Mouse (Mus musculus) splenic B cell, adult 2 months (primary cell): ENCODE measurements around the gene Eps8l3.

ENCODE experiments used
- DNase-seq: peaks from one replicate; pipeline ENCODE4 v3.0.0-alpha.2; 2011; ENCODE audit warnings: low read depth, low spot score
- H3K27me3 ChIP-seq: 2 replicates; pipeline ENCODE4 v1.6.1; 2012; ENCODE audit warnings: mild to moderate bottlenecking, low read length, moderate library complexity, mixed read lengths; ENCODE audit not compliant: control insufficient read depth, poor library complexity, insufficient read depth, severe bottlenecking
- H3K36me3 ChIP-seq: 2 replicates; pipeline ENCODE4 v1.6.1; 2012; ENCODE audit warnings: mild to moderate bottlenecking, low read length, moderate library complexity, mixed read lengths; ENCODE audit not compliant: control insufficient read depth, poor library complexity, insufficient read depth, severe bottlenecking

The Eps8l3 gene

GRCm38 (mm10) chr3:107877005-107877404 lies at the start of gene Eps8l3:
TSS of gene Eps8l3 (plus strand) at chr3:107877229.
- no peaks in the 10 kb centered on the region for H3K27me3 ChIP-seq
- no peaks in the 10 kb centered on the region for H3K36me3 ChIP-seq
- DNase-seq = no peak

DNA sequence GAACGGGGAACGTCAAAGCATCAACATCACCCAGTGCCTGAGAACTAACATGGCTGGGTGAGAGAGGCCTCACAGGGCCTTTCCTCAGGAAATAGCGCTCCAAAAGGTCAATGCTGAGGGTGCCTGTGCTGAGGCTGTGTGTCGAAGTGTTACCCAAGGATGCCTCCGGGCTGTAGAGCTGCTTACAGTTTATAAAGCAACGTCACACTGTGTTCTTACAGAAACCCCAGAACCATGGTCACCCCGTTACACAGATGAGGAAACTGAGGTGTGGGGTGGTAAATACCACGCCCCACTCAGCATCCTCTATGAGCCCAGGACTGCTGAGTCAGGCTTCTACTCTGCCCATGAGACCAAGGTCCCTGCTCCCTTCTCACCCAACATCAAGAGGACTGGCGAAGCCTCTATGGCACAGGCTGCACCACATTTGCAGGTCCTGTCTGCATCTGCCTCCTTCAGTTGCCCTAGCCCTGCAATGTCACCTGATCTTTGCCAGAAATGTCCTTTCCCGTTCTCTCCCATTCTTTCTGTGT lies 49.1 kb upstream of the Eps8l3 start:
- no peaks in the 10 kb centered on the region for H3K36me3 ChIP-seq
- no peaks in the 10 kb centered on the region for H3K27me3 ChIP-seq
- DNase-seq = no peak

DNA sequence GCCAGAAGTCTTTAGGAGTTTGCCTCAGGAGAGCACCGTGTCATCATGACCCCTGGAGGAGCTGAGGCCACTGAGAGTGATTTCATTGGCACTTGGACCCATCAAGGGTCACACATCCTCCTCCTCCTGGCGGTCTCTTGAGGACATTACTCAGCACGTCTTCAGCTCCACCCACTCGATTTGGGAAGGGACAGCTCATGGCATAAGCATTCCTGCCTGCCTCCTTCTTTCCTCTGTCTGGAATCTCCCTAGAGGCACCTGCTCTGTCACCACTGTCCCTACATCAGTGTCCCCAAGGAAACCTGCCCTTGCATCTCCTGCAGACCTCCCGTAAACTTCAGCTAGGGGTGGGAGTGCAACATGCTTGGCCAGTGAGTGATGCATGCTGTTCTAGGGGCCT lies 48.5 kb upstream of the Eps8l3 start:
- no peaks in the 10 kb centered on the region for H3K36me3 ChIP-seq
- DNase-seq = no peak
- H3K27me3 ChIP-seq = no peaks in the 10 kb centered on the region

DNA sequence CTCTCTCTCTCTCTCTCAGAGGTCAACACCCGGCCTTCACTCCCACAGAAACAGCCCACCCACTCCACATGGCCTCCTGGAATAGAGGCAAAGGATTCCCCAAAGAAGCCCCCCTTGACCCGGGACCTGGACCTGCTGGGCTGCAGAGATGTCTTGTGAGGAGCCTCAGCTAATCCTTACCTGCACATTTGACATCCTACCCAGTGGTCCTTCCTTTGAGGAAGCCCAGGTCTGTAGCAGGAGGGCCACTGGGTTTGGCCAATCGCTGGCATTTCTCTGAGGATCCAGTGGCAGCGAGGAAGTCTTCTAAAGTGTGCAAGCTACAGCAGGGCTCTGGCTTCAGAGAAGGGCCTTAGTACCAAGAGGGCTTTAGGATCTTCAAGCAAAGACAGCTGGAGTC lies 48.0 kb upstream of the Eps8l3 start:
- Histone ChIP-seq H3K27me3 (no peaks in the 10 kb centered on the region), H3K36me3 (no peaks in the 10 kb centered on the region)
- DNase-seq = no peak

DNA sequence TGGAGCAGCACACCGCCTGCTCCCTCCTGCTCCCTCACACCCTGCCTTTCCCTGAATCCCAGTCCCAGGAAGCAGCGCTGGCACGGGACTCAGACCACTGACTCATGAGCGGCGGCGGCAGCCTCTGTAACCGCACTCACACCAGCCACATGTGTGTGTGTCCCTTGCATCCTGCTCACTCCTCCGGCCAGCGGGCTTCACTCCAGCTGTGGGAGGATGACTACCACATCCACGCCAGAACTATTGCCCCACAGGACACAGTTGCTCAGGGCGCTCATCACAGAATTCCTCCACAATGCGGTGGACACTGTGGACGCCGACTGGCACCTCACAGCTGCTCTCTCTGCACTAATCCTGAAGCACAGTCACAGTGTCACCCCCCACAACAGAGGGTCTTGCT lies 47.4 kb upstream of the Eps8l3 start:
- no peaks in the 10 kb centered on the region for H3K27me3 ChIP-seq
- DNase-seq = no peak
- H3K36me3 ChIP-seq = no peaks in the 10 kb centered on the region

DNA sequence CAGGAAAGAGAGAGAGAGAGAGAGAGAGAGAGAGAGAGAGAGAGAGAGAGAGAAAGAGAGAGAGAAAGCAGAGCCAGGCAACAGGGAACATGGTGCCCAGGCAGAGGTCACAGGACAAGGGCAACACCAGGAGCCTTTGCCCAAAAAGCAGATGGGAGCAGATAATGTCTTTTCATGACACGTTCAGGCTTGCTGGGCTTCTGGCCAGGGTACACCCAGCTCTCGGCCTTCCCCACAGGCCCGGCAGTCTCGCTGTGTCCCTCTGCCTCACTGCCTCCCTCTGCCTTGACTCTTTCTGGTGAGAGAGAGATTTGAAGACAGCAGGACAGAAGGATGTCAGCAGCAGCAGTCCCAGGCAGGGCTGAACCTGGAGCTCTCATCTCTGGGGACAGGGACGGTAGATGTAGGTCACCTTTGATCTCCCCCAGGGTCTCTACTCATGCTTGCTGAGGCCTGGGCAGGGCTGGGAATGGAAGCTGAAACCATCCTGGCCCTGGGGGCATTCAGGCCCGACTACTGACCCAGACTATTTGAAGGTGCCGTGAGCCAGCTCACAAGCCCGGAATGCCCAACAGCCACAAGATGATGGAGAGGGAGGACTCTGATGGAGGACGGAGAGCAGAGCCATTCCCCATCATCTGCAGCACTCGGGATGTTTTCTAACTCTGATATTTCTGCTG lies 45.0 kb upstream of the Eps8l3 start:
- DNase-seq = no peak
- Histone ChIP-seq H3K27me3 (no peaks in the 10 kb centered on the region), H3K36me3 (no peaks in the 10 kb centered on the region)

GRCm38 (mm10) chr3:107832645-107833044 lies 44.4 kb upstream of the Eps8l3 start:
- no peak for DNase-seq

GRCm38 (mm10) chr3:107833370-107833769 lies 43.7 kb upstream of the Eps8l3 start:
- H3K36me3 ChIP-seq = no peaks in the 10 kb centered on the region
- no peaks in the 10 kb centered on the region for H3K27me3 ChIP-seq
- DNase-seq = no peak

More at GRCm38 (mm10) chr3:107832645-107833044, 44.4 kb upstream of the Eps8l3 start:
- Histone ChIP-seq H3K36me3 (no peaks in the 10 kb centered on the region), H3K27me3 (no peaks in the 10 kb centered on the region)

- Histone ChIP-seq H3K27me3 (no peaks in the 10 kb centered on the region), H3K36me3 (no peaks in the 10 kb centered on the region)
- no peak for DNase-seq
Observed at GRCm38 (mm10) chr3:107833872-107834341, 43.1 kb upstream of the Eps8l3 start.

- Histone ChIP-seq H3K36me3 (no peaks in the 10 kb centered on the region), H3K27me3 (no peaks in the 10 kb centered on the region)
- no peak for DNase-seq
Observed at GRCm38 (mm10) chr3:107835301-107835700, 41.7 kb upstream of the Eps8l3 start.

DNA sequence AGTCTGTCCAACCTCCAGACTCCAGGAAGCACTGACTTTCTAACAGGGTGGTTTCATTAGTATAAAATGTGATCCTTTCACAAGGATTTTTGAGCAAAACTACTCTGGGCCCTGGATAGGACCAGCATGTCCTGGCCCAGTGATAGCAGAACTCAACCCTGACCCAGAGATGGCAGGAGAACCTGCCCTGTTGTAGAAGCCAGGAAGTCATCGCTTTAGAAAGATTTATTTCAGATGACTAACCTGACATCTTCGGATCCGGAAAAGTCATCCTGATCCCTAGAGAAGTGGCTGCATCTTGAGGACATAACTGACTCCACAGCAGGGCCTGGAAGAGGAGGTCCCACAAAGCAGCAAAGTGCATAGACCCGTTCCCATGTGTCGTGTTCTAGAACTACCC lies 37.2 kb upstream of the Eps8l3 start:
- Histone ChIP-seq H3K27me3 (no peaks in the 10 kb centered on the region), H3K36me3 (no peaks in the 10 kb centered on the region)
- DNase-seq = no peak

DNA sequence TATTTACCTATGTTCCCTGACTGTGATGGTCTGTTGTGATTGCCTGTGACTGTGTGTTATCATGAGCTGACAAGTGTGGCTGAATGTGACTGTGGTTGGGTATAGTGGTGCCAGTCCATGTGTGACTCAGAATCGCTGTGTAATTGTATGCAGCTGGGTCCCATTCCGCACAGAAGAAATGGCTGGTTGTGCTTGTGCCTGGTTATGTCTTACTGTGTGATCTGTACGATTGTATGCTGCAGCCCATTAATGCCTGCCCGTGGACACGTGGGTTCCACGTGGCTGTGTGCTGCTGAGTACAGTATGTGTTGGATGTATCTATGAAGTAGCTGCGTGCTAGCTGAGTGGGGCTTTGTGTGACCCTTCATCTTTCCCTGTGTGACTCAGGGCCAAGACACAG lies 36.2 kb upstream of the Eps8l3 start:
- Histone ChIP-seq H3K36me3 (no peaks in the 10 kb centered on the region), H3K27me3 (no peaks in the 10 kb centered on the region)
- no peak for DNase-seq

- Histone ChIP-seq H3K27me3 (no peaks in the 10 kb centered on the region), H3K36me3 (no peaks in the 10 kb centered on the region)
- DNase-seq = no peak
Observed at GRCm38 (mm10) chr3:107841370-107841769, 35.7 kb upstream of the Eps8l3 start.

DNA sequence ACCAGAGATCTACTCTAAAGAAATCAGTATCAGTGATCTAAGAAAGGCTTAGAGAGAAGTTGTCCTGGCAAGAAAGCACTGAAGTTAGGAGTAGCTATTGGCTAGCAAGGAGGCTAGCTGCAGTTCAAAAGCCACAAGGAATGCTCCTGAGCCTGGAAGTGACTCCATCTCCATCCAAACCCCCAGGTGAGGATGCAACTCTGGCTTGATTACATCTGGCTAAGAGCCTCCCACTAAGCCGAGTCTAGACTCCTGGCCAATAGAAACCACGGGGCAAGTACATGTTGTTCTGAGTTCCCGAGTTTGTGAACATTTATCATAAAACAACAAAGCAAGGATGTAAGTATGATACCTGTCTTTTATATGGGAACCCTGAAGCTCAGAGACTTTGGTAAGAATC lies 33.6 kb upstream of the Eps8l3 start:
- no peaks in the 10 kb centered on the region for H3K27me3 ChIP-seq
- DNase-seq = no peak
- no peaks in the 10 kb centered on the region for H3K36me3 ChIP-seq

- no peaks in the 10 kb centered on the region for H3K36me3 ChIP-seq
- no peak for DNase-seq
- H3K27me3 ChIP-seq = no peaks in the 10 kb centered on the region
Observed at GRCm38 (mm10) chr3:107844001-107844400, 33.0 kb upstream of the Eps8l3 start.

DNA sequence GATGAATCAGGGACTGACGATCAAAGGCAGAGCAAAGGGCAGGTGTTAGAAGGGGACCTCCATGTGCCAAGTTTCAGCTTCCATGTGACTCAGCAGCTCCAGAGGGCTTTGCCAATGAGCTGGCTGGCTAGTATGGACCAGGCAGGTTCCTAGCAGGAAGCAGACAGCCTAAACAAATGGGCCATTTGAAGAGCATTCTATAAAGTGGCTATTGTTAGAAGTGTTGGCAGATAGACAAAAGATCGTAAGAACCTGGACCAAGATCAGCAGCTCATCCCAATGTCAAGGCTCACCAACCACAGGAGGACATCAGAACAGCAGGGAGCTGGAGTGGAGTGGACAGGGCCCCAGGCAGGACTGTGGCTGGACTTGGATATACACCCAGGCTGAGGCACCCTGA lies 32.5 kb upstream of the Eps8l3 start:
- no peaks in the 10 kb centered on the region for H3K36me3 ChIP-seq
- H3K27me3 ChIP-seq = no peaks in the 10 kb centered on the region
- DNase-seq = no peak
